Mouse (Mus musculus): Measurements from ENCODE around the gene Negr1. TPM values are rescaled to one million over a fixed set of nuclear protein-coding genes. Genes with fewer than 3 reads are reported as not detected.

Gene Negr1
- total and polyA plus RNA-seq, 3 experiments = 0.16 TPM; not detected in 2

DNA sequence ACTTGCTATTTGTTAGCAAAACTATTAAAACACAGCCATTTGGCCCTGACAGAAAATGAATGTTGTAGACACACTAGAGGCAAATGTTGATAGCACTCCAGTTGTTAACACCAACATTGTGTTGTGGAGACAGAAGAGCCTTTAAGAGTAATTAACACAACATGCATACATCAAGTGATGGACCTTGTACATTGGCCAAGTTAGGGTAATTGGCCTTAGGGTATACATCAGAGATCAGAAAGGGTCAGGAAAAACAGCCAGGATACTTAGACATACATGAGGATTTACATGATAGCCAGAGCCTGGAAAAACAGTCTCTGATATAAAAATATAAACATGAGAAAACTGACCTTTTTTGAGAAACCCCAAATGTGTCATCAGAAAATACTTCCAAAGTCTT, 255.3 kb downstream of the Negr1 start:
- H3K9me3 ChIP-seq (replicated peaks) = peaks cover 3% of the 10 kb centered on the region; the same call in 1 of the 2 replicates
- DNase-seq (ENCODE audit: low spot score) = no peak
- H3K4me3 ChIP-seq (ENCODE audit: low read depth, low read length) = no peak overlapping the region
- no peaks in the 10 kb centered on the region for H3K27me3 ChIP-seq (ENCODE audit: insufficient read depth, low read length)
- H3K4me1 ChIP-seq (ENCODE audit: insufficient read depth, low read depth, low read length) = no peaks in the 10 kb centered on the region
- no peak for ATAC-seq (ENCODE audit: extremely low read depth, insufficient number of reproducible peaks, low FRiP score, poor library complexity, severe bottlenecking)
- no peaks in the 10 kb centered on the region for H3K36me3 ChIP-seq (replicated peaks)
- TF ChIP-seq GATA2 (IDR thresholded peaks at IDR 0.05; ENCODE audit: borderline replicate concordance, low read depth, low read length) = no peak
- no peak for TF ChIP-seq CTCF (IDR thresholded peaks at IDR 0.05; ENCODE audit: low read depth, low read length)
- no peak for TF ChIP-seq GATA1 (IDR thresholded peaks at IDR 0.05; ENCODE audit: borderline replicate concordance, low read length)
- TF ChIP-seq POLR2AphosphoS5 (IDR thresholded peaks at IDR 0.05; ENCODE audit: insufficient replicate concordance, low read depth, low read length) = no peak
- TF ChIP-seq TAL1 (conservative IDR thresholded peaks at IDR 0.05; ENCODE audit: low read depth, low read length) = no peak

DNA sequence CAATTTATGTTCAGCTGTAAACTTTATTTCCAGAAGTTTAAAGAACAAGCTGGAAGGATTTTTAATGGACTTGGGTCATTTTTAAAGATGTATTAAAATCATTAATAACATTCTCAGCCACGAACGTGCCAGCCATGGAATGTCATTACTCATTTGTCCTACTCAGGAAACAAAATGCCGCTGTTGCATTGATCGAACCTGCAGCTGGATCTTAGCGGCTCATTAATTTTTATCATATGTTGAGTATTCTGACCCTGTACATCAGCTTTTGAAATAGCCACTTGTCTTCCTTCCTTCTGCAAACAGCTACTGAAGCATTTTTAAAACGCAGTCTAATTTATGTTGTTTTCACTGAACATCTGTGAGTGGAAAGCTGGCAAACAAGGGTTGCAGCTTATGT, 255.9 kb downstream of the Negr1 start:
- no peaks in the 10 kb centered on the region for H3K36me3 ChIP-seq (replicated peaks)
- H3K4me1 ChIP-seq (ENCODE audit: insufficient read depth, low read depth, low read length) = no peaks in the 10 kb centered on the region
- no peak for TF ChIP-seq POLR2AphosphoS5 (IDR thresholded peaks at IDR 0.05; ENCODE audit: insufficient replicate concordance, low read depth, low read length)
- TF ChIP-seq GATA2 (IDR thresholded peaks at IDR 0.05; ENCODE audit: borderline replicate concordance, low read depth, low read length) = no peak
- no peak for TF ChIP-seq GATA1 (IDR thresholded peaks at IDR 0.05; ENCODE audit: borderline replicate concordance, low read length)
- no peak for TF ChIP-seq CTCF (IDR thresholded peaks at IDR 0.05; ENCODE audit: low read depth, low read length)
- TF ChIP-seq TAL1 (conservative IDR thresholded peaks at IDR 0.05; ENCODE audit: low read depth, low read length) = no peak
- H3K4me3 ChIP-seq (ENCODE audit: low read depth, low read length) = no peak overlapping the region
- DNase-seq (ENCODE audit: low spot score) (no peak), ATAC-seq (ENCODE audit: extremely low read depth, insufficient number of reproducible peaks, low FRiP score, poor library complexity, severe bottlenecking) (no peak)
- peaks cover 3% of the 10 kb centered on the region; the same call in 1 of the 2 replicates for H3K9me3 ChIP-seq (replicated peaks)
- no peaks in the 10 kb centered on the region for H3K27me3 ChIP-seq (ENCODE audit: insufficient read depth, low read length)

DNA sequence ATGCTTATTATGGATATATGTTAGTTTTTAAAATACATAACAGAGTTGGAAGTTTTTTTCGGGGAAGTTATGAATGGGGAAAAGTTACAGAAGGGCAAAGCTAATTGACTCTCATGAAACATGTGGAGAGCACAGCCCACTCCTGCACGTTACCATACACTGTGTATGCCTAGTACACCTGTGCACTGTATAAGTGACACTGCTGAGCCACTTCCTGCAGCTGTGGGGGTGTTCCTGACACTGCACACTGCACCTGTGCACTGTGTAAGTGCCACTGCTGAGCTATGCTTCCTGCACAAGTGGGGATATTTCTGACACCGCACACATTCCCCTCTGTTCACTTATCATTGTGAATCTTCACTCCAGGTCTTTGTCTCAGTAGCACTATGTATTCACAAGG, 261.4 kb downstream of the Negr1 start:
- Histone ChIP-seq H3K27me3 (ENCODE audit: insufficient read depth, low read length) (no peaks in the 10 kb centered on the region), H3K4me3 (ENCODE audit: low read depth, low read length) (no peak overlapping the region), H3K9me3 (replicated peaks) (peaks cover 4% of the 10 kb centered on the region), H3K4me1 (ENCODE audit: insufficient read depth, low read depth, low read length) (no peaks in the 10 kb centered on the region), H3K36me3 (replicated peaks) (no peaks in the 10 kb centered on the region)
- ATAC-seq (ENCODE audit: extremely low read depth, insufficient number of reproducible peaks, low FRiP score, poor library complexity, severe bottlenecking) = no peak
- no peak for DNase-seq (ENCODE audit: low spot score)
- TF ChIP-seq GATA2 (IDR thresholded peaks at IDR 0.05; ENCODE audit: borderline replicate concordance, low read depth, low read length) = no peak
- no peak for TF ChIP-seq GATA1 (IDR thresholded peaks at IDR 0.05; ENCODE audit: borderline replicate concordance, low read length)
- no peak for TF ChIP-seq TAL1 (conservative IDR thresholded peaks at IDR 0.05; ENCODE audit: low read depth, low read length)
- TF ChIP-seq POLR2AphosphoS5 (IDR thresholded peaks at IDR 0.05; ENCODE audit: insufficient replicate concordance, low read depth, low read length) = no peak
- no peak for TF ChIP-seq CTCF (IDR thresholded peaks at IDR 0.05; ENCODE audit: low read depth, low read length)

DNA sequence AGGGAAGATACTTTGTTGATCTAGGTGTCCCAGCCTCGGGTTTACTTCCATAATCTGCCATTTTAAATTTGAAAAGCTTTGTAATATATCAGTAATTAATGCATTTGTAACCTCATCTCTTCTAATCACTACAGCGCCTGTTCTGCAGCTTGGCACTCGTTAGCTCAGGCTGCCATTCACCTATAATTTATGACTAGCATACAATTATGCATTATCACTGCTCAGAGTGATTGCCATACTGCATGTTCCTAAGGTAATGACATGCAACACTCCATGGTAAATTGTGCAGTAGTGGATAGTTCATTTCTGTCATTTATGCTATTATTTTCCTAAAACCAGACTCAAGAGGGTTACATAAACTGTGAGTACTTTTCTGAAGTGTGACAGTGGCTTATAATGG, 272.3 kb downstream of the Negr1 start:
- no peak for ATAC-seq (ENCODE audit: extremely low read depth, insufficient number of reproducible peaks, low FRiP score, poor library complexity, severe bottlenecking)

DNA sequence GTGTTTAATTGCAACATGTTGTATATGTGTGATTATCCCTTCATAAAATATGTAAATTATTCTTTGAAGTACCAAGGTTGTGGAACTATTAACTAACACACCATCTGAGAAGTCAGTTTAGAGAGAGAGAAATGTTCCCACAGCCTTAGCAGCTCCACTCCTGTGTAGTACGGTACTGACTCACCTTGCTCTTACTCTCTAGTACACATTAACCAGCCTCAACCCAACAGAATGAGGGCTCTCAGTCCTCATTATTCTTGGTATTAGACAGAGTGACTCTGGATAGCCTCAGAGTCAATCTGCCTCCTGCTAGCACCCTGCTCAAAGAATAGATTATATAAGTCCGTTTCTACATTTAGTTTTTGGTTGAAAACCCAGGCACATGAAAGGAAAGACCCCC, 277.0 kb downstream of the Negr1 start:
- Histone ChIP-seq H3K27me3 (ENCODE audit: insufficient read depth, low read length) (no peaks in the 10 kb centered on the region), H3K4me1 (ENCODE audit: insufficient read depth, low read depth, low read length) (no peaks in the 10 kb centered on the region), H3K36me3 (replicated peaks) (no peaks in the 10 kb centered on the region), H3K9me3 (replicated peaks) (peaks cover 10% of the 10 kb centered on the region), H3K4me3 (ENCODE audit: low read depth, low read length) (no peak overlapping the region)
- no peak for DNase-seq (ENCODE audit: low spot score)
- TF ChIP-seq CTCF (IDR thresholded peaks at IDR 0.05; ENCODE audit: low read depth, low read length) (no peak), GATA2 (IDR thresholded peaks at IDR 0.05; ENCODE audit: borderline replicate concordance, low read depth, low read length) (no peak), POLR2AphosphoS5 (IDR thresholded peaks at IDR 0.05; ENCODE audit: insufficient replicate concordance, low read depth, low read length) (no peak), GATA1 (IDR thresholded peaks at IDR 0.05; ENCODE audit: borderline replicate concordance, low read length) (no peak)
- ATAC-seq (ENCODE audit: extremely low read depth, insufficient number of reproducible peaks, low FRiP score, poor library complexity, severe bottlenecking) = no peak

More for the DNA sequence above, 272.3 kb downstream of the Negr1 start:
- H3K4me1 ChIP-seq (ENCODE audit: insufficient read depth, low read depth, low read length) = no peaks in the 10 kb centered on the region
- no peak overlapping the region for H3K4me3 ChIP-seq (ENCODE audit: low read depth, low read length)
- no peaks in the 10 kb centered on the region for H3K36me3 ChIP-seq (replicated peaks)
- DNase-seq (ENCODE audit: low spot score) = no peak
- no peaks in the 10 kb centered on the region for H3K27me3 ChIP-seq (ENCODE audit: insufficient read depth, low read length)
- H3K9me3 ChIP-seq (replicated peaks) = peaks cover 9% of the 10 kb centered on the region
- TF ChIP-seq CTCF (IDR thresholded peaks at IDR 0.05; ENCODE audit: low read depth, low read length) (no peak), TAL1 (conservative IDR thresholded peaks at IDR 0.05; ENCODE audit: low read depth, low read length) (no peak), GATA2 (IDR thresholded peaks at IDR 0.05; ENCODE audit: borderline replicate concordance, low read depth, low read length) (no peak), POLR2AphosphoS5 (IDR thresholded peaks at IDR 0.05; ENCODE audit: insufficient replicate concordance, low read depth, low read length) (no peak), GATA1 (IDR thresholded peaks at IDR 0.05; ENCODE audit: borderline replicate concordance, low read length) (no peak)

DNA sequence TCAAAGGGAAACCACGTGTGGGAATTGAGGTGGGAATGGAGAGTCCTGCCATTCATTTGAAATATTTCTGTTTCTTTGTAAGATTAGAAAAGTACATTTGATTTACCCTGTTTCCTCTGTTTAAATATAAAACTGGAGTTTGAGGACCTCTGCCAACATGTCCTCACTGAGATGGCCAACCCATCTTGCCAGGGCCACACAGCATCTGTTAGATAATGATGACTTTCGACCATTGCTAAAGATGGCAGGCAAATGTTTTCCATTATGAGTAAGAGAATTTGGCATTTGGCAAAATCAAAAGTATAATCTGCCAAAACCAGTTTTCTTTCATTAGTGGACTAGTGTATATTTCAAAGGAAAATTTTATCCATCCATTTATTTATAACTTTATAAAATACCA, 286.8 kb downstream of the Negr1 start:
- Histone ChIP-seq H3K36me3 (replicated peaks) (no peaks in the 10 kb centered on the region), H3K9me3 (replicated peaks) (peaks cover 8% of the 10 kb centered on the region; the same call in 1 of the 2 replicates), H3K4me3 (ENCODE audit: low read depth, low read length) (no peak overlapping the region), H3K4me1 (ENCODE audit: insufficient read depth, low read depth, low read length) (no peaks in the 10 kb centered on the region), H3K27me3 (ENCODE audit: insufficient read depth, low read length) (no peaks in the 10 kb centered on the region)
- TF ChIP-seq POLR2AphosphoS5 (IDR thresholded peaks at IDR 0.05; ENCODE audit: insufficient replicate concordance, low read depth, low read length) = no peak
- TF ChIP-seq GATA2 (IDR thresholded peaks at IDR 0.05; ENCODE audit: borderline replicate concordance, low read depth, low read length) = no peak
- no peak for TF ChIP-seq GATA1 (IDR thresholded peaks at IDR 0.05; ENCODE audit: borderline replicate concordance, low read length)
- no peak for TF ChIP-seq CTCF (IDR thresholded peaks at IDR 0.05; ENCODE audit: low read depth, low read length)
- TF ChIP-seq TAL1 (conservative IDR thresholded peaks at IDR 0.05; ENCODE audit: low read depth, low read length) = no peak
- DNase-seq (ENCODE audit: low spot score) (no peak), ATAC-seq (ENCODE audit: extremely low read depth, insufficient number of reproducible peaks, low FRiP score, poor library complexity, severe bottlenecking) (no peak)
